Comparison of ENCODE assay signal across 8 mouse cellular contexts in genomic region chrX:12155842-12156291, GRCm38 (mm10). TPM values are rescaled to one million over a fixed set of nuclear protein-coding genes. Genes with fewer than 3 reads are reported as not detected.
DNase-seq lines count a peak whose midpoint lies in the region; ATAC-seq lines count a peak whose summit lies in the region.

No protein-coding gene starts in this region.

- peak overlapping the region; percentile 44 for H3K4me3 ChIP-seq in heart, embryonic 13.5 days

- peak overlapping the region; percentile 70 for H3K4me2 ChIP-seq in heart, embryonic 13.5 days

- no peaks in the 10 kb centered on the region for H3K9me3 ChIP-seq in heart, embryonic 13.5 days

- ATAC-seq in heart, embryonic 13.5 days (ENCODE audit: extremely low read depth, insufficient number of reproducible peaks, low FRiP score, low TSS enrichment), result no peak
- peak; percentile 27; the same call in 1 of the 2 replicates for ATAC-seq in megakaryocyte-erythroid progenitor cell, adult 5-6 weeks (replicated peaks; ENCODE audit: low FRiP score, low TSS enrichment, poor library complexity, severe bottlenecking)

- H3K4me1 ChIP-seq in heart, embryonic 13.5 days, result peaks cover 52% of the 10 kb centered on the region

- H3K9ac ChIP-seq in heart, embryonic 13.5 days, result peak overlapping the region; percentile 80

- no peaks in the 10 kb centered on the region for H3K36me3 ChIP-seq in heart, embryonic 13.5 days

- WGBS in heart, embryonic 13.5 days, result 4% methylated on average over 28 of the region's 30 CpGs

- H3K27ac ChIP-seq in heart, embryonic 13.5 days (replicated peaks), result peak overlapping the region; percentile 28; the same call in 1 of the 2 replicates

- H3K27me3 ChIP-seq in heart, embryonic 13.5 days (replicated peaks), result peaks cover 99% of the 10 kb centered on the region

- peak; percentile 69 for DNase-seq in retina, postnatal 1 day
- no peak for DNase-seq in retina, embryonic 14.5 days (ENCODE audit: low spot score)
- peak; percentile 56 for DNase-seq in embryo, embryonic 11 days
- peak; percentile 53 to 65 for DNase-seq in kidney, postnatal 36 days
- DNase-seq in thymus, postnatal 25 days, result peak; percentile 52
- DNase-seq in cerebellum, adult 11-12 months, result no peak

RNA-seq across cellular contexts. Expression of gene Bcor, which starts 4.3 kb away (rescaled TPM):
- polyA plus RNA-seq in heart, embryonic 13.5 days (2015; fragmentation: Nextera tagmentation; extraction: Ambion mirVana), result 14.2 and 14.5 TPM in 2 replicates
- 35.6 and 39.2 TPM in 2 replicates for total RNA-seq in megakaryocyte-erythroid progenitor cell, adult 5-6 weeks (2014; fragmentation: Nextera tagmentation)
- total RNA-seq in megakaryocyte-erythroid progenitor cell, adult 5-6 weeks (2017), result 27.5 and 28.9 TPM in 2 replicates

Comparison
In these comparisons a context has a peak if more than half of its experiments do, and no peak if none do; other contexts are left out.
1. DNase-seq: peak in retina, postnatal 1 day (single experiment), embryo, embryonic 11 days (single experiment), kidney, postnatal 36 days (2 of 2) and thymus, postnatal 25 days (single experiment); none in retina, embryonic 14.5 days (single experiment) and cerebellum, adult 11-12 months (single experiment).